In genomic region chr7:135937465-135937864, GRCm38 (mm10) we compare ENCODE assay signal across 20 mouse cellular contexts.
DNase-seq lines count a peak whose midpoint lies in the region; ATAC-seq and TF ChIP-seq lines count a peak whose summit lies in the region.
"Had no signal": no experiment of that assay in that cellular context is flagged by ENCODE, and none has a peak within 500 bp of the region (broad histone marks: within the 10 kb centered on the region; RNA-seq: fewer than 3 reads in every experiment).

No protein-coding gene starts in this region.

- 0 out of 2 replicates have a peak, but pooled peaks have one; percentile 39 for ATAC-seq in kidney, embryonic 14.5 days (ENCODE audit: low FRiP score, low TSS enrichment)
- ATAC-seq in kidney, postnatal 0 days (replicated peaks; ENCODE audit: low FRiP score, low read depth), result no peak
- ATAC-seq in Patski, result peak; percentile 86
- ATAC-seq in erythroid progenitor cell, adult 5-6 weeks (replicated peaks; ENCODE audit: low FRiP score, poor library complexity, severe bottlenecking), result no peak
- ATAC-seq: activated CD4-positive, CD25-positive, alpha-beta regulatory T cell, adult 4 months; CD4-positive, CD25-positive, alpha-beta regulatory T cell, adult 4 months had no signal

- TF ChIP-seq POLR2A in kidney, adult 2 months (IDR thresholded peaks at IDR 0.05; ENCODE audit: low read depth, low read length), result no peak

- WGBS in kidney, embryonic 14.5 days, result 48% methylated on average over 3 of the region's 3 CpGs
- WGBS in kidney, adult 2 months, result 43% methylated on average over 3 of the region's 3 CpGs
- whole genome bisulfite sequencing in kidney, postnatal 0 days, result 36% methylated on average over 3 of the region's 3 CpGs

- H3K9ac ChIP-seq in kidney, embryonic 14.5 days (ENCODE audit: low read depth, low read length), result no peak overlapping the region
- H3K9ac ChIP-seq in kidney, postnatal 0 days (ENCODE audit: low read depth, low read length), result no peak overlapping the region

- TF ChIP-seq CTCF in kidney, adult 2 months (conservative IDR thresholded peaks at IDR 0.05; ENCODE audit: insufficient read depth, insufficient read length, low read depth, low read length), result no peak
- TF ChIP-seq CTCF in kidney, postnatal 0 days (IDR thresholded peaks at IDR 0.05; ENCODE audit: low read depth), result no peak
- no peak for TF ChIP-seq CTCF in Patski (IDR thresholded peaks at IDR 0.05)

- H3K4me3 ChIP-seq in kidney, embryonic 14.5 days (ENCODE audit: low read length), result no peak overlapping the region
- H3K4me3 ChIP-seq in kidney, adult 2 months (ENCODE audit: insufficient read depth, low read depth, low read length), result no peak overlapping the region
- no peak overlapping the region for H3K4me3 ChIP-seq in kidney, postnatal 0 days (replicated peaks; ENCODE audit: low read depth, low read length)

- no peak overlapping the region for H3K4me2 ChIP-seq in kidney, embryonic 14.5 days (replicated peaks; ENCODE audit: low read depth, low read length)
- H3K4me2 ChIP-seq in kidney, postnatal 0 days (ENCODE audit: low read length), result no peak overlapping the region

- H3K27me3 ChIP-seq in kidney, embryonic 14.5 days (ENCODE audit: control insufficient read depth, insufficient read depth, low read length), result no peaks in the 10 kb centered on the region
- H3K27me3 ChIP-seq in kidney, adult 2 months (replicated peaks; ENCODE audit: control insufficient read depth, insufficient read depth, low read length), result no peaks in the 10 kb centered on the region; the same call in 1 of the 2 replicates
- H3K27me3 ChIP-seq in kidney, postnatal 0 days (ENCODE audit: insufficient read depth, low read length), result no peaks in the 10 kb centered on the region
- H3K27me3 ChIP-seq in Patski, result no peaks in the 10 kb centered on the region

- H3K36me3 ChIP-seq in kidney, embryonic 14.5 days (ENCODE audit: control insufficient read depth, insufficient read depth, low read length), result no peaks in the 10 kb centered on the region
- no peaks in the 10 kb centered on the region for H3K36me3 ChIP-seq in kidney, adult 2 months (ENCODE audit: control insufficient read depth, insufficient read depth, low read length)
- H3K36me3 ChIP-seq in kidney, postnatal 0 days (ENCODE audit: insufficient read depth, low read length), result no peaks in the 10 kb centered on the region
- H3K36me3 ChIP-seq: G1E had no signal

- H3K27ac ChIP-seq in kidney, embryonic 14.5 days (ENCODE audit: low read depth, low read length), result no peak overlapping the region
- no peak overlapping the region for H3K27ac ChIP-seq in kidney, adult 2 months (ENCODE audit: insufficient read depth, low read depth, low read length)
- H3K27ac ChIP-seq in kidney, postnatal 0 days, result no peak overlapping the region

- H3K4me1 ChIP-seq in kidney, embryonic 14.5 days (ENCODE audit: control insufficient read depth, insufficient read depth, low read length), result no peaks in the 10 kb centered on the region
- H3K4me1 ChIP-seq in kidney, adult 2 months (ENCODE audit: control insufficient read depth, insufficient read depth, low read length), result no peaks in the 10 kb centered on the region
- H3K4me1 ChIP-seq in kidney, postnatal 0 days (replicated peaks; ENCODE audit: insufficient read depth, low read length), result no peaks in the 10 kb centered on the region

- POLR2A ChIA-PET in Patski (lab: Charles Lee), result no interaction called here

- H3K9me3 ChIP-seq in kidney, embryonic 14.5 days (ENCODE audit: control insufficient read depth, low read length), result peaks cover 4% of the 10 kb centered on the region; the same call in 1 of the 2 replicates
- H3K9me3 ChIP-seq in kidney, postnatal 0 days (replicated peaks; ENCODE audit: low read length), result no peaks in the 10 kb centered on the region

- CTCF ChIA-PET in Patski (lab: Charles Lee), result interaction anchor here (1.3 kb wide), 1 partner anchor 12 kb away, joined by 4 read pairs; no protein-coding TSS in a partner anchor

- in situ Hi-C loops in Patski (cut with MboI; ENCODE audit: low pct_unique_long_range_greater_than_20kb), result loop anchor here (10.0 kb wide), 1 partner anchor 83 kb away; no protein-coding TSS in a partner anchor

- DNase-seq in kidney, adult 2 months, result no peak
- DNase-seq in kidney, postnatal 0 days (ENCODE audit: low spot score), result peak; percentile 48
- no peak for DNase-seq in kidney, postnatal 36 days
- DNase-seq in Patski (ENCODE audit: low read depth, low spot score), result peak; percentile 80
- DNase-seq: adrenal gland, adult 2 months; adrenal gland, adult 8-10 months; adrenal gland, postnatal 10 days; adrenal gland, postnatal 14 days; adrenal gland, postnatal 25 days; adrenal gland, postnatal 36 days; B cell, adult 2 months; cerebellum, adult 11 months; cerebellum, adult 11-12 months; cerebellum, adult 18-20 months; cerebellum, adult 2 months had no signal

Comparison
In these comparisons a context has a peak if more than half of its experiments do, and no peak if none do; other contexts are left out.
1. ATAC-seq: peak in kidney, embryonic 14.5 days (single experiment) and Patski (single experiment); none in kidney, postnatal 0 days (single experiment) and erythroid progenitor cell, adult 5-6 weeks (single experiment).
2. DNase-seq: peak in kidney, postnatal 0 days (single experiment) and Patski (single experiment); none in kidney, adult 2 months (single experiment) and kidney, postnatal 36 days (0 of 2).